Comparison of ENCODE assay signal across 21 mouse cellular contexts in the genomic region with DNA sequence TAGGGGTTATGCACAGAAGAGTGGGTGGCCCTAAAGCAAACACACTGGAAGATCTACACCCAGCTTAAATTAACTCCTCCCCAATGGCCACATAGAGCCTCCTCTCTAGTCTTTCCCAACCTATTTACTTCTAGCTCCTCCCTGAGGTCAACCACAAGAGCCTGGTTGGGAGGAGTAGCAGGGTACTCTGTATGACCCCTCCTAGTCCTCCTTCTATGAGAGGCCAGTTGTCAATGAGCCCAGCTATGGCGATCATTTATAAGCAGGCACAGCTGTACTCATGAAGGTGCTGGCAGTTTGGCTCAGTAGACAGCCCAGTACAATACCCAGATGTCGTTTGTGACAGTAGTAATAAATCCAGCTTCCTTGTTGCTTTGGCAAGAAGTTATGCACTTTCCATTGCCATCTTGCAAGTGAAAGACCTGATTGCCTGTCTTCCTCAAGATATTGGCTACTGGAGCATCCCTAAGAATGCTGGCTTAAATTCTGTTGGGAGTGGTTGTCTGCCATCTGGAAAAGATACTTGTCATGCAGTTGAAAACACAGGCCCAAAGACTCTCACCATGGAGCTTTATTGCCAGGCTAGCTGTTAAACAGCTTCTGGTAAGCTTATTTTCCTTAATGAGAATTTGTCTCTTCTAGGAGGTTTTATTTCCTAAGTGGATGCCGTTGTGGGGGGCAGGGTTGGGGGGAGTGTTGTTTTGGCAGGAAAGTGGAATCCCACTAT. TPM values are rescaled to one million over a fixed set of nuclear protein-coding genes. Genes with fewer than 3 reads are reported as not detected.
DNase-seq lines count a peak whose midpoint lies in the region; ATAC-seq lines count a peak whose summit lies in the region.
"Had no signal": no experiment of that assay in that cellular context is flagged by ENCODE, and none has a peak within 500 bp of the region (broad histone marks: within the 10 kb centered on the region; RNA-seq: fewer than 3 reads in every experiment).

No protein-coding gene starts in this region.

- ATAC-seq in forebrain, embryonic 14.5 days = no peak
- ATAC-seq in forebrain, embryonic 12.5 days (ENCODE audit: low FRiP score) = no peak
- peak; percentile 53 for ATAC-seq in intestine, embryonic 16.5 days
- no peak for ATAC-seq in intestine, embryonic 15.5 days
- ATAC-seq in granulocyte monocyte progenitor cell, adult 5-6 weeks (replicated peaks; ENCODE audit: poor library complexity, severe bottlenecking) = peak; percentile 66
- ATAC-seq: hindbrain, postnatal 0 days had no signal

- no peak overlapping the region for H3K9ac ChIP-seq in forebrain, embryonic 14.5 days (ENCODE audit: low read length)
- no peak overlapping the region for H3K9ac ChIP-seq in forebrain, embryonic 12.5 days
- H3K9ac ChIP-seq in intestine, embryonic 16.5 days (ENCODE audit: low read depth, low read length) = no peak overlapping the region
- no peak overlapping the region for H3K9ac ChIP-seq in intestine, embryonic 15.5 days
- H3K9ac ChIP-seq: embryonic facial prominence, embryonic 12.5 days; limb, embryonic 13.5 days; lung, embryonic 14.5 days; neural tube, embryonic 13.5 days had no signal

- no peak overlapping the region for H3K4me2 ChIP-seq in forebrain, embryonic 14.5 days (ENCODE audit: low read length)
- H3K4me2 ChIP-seq in forebrain, embryonic 12.5 days = no peak overlapping the region
- no peak overlapping the region for H3K4me2 ChIP-seq in intestine, embryonic 16.5 days (ENCODE audit: low read depth, low read length)
- no peak overlapping the region for H3K4me2 ChIP-seq in intestine, embryonic 15.5 days (replicated peaks)
- H3K4me2 ChIP-seq: embryonic facial prominence, embryonic 12.5 days; limb, embryonic 13.5 days; lung, embryonic 14.5 days; neural tube, embryonic 13.5 days had no signal

- no peak overlapping the region for H3K4me3 ChIP-seq in forebrain, embryonic 14.5 days (ENCODE audit: low read depth, low read length)
- H3K4me3 ChIP-seq in forebrain, embryonic 12.5 days (replicated peaks) = no peak overlapping the region
- H3K4me3 ChIP-seq in intestine, embryonic 16.5 days (ENCODE audit: low read length) = no peak overlapping the region
- H3K4me3 ChIP-seq in intestine, embryonic 15.5 days (replicated peaks) = no peak overlapping the region
- H3K4me3 ChIP-seq: embryonic facial prominence, embryonic 12.5 days; heart, embryonic 10.5 days; limb, embryonic 13.5 days; neural tube, embryonic 13.5 days had no signal

- WGBS in forebrain, embryonic 14.5 days = 88% methylated on average over 3 of the region's 3 CpGs
- WGBS in forebrain, embryonic 12.5 days = 94% methylated on average over 3 of the region's 3 CpGs
- 70% methylated on average over 3 of the region's 3 CpGs for WGBS in intestine, embryonic 16.5 days
- WGBS in intestine, embryonic 15.5 days = 80% methylated on average over 3 of the region's 3 CpGs

- no peaks in the 10 kb centered on the region for H3K9me3 ChIP-seq in forebrain, embryonic 14.5 days (replicated peaks; ENCODE audit: control insufficient read depth, low read length)
- no peaks in the 10 kb centered on the region for H3K9me3 ChIP-seq in forebrain, embryonic 12.5 days
- H3K9me3 ChIP-seq in intestine, embryonic 16.5 days (ENCODE audit: control insufficient read depth, low read length) = no peaks in the 10 kb centered on the region
- no peaks in the 10 kb centered on the region for H3K9me3 ChIP-seq in intestine, embryonic 15.5 days
- H3K9me3 ChIP-seq: embryonic facial prominence, embryonic 12.5 days; heart, embryonic 10.5 days; limb, embryonic 13.5 days; neural tube, embryonic 13.5 days had no signal

- H3K27me3 ChIP-seq in forebrain, embryonic 14.5 days (replicated peaks; ENCODE audit: control insufficient read depth, insufficient read depth, low read length) = no peaks in the 10 kb centered on the region
- H3K27me3 ChIP-seq in forebrain, embryonic 12.5 days = no peaks in the 10 kb centered on the region
- H3K27me3 ChIP-seq in intestine, embryonic 16.5 days (replicated peaks; ENCODE audit: control insufficient read depth, insufficient read depth, low read length) = no peaks in the 10 kb centered on the region
- no peaks in the 10 kb centered on the region for H3K27me3 ChIP-seq in intestine, embryonic 15.5 days (replicated peaks)
- H3K27me3 ChIP-seq: embryonic facial prominence, embryonic 12.5 days; limb, embryonic 13.5 days; neural tube, embryonic 13.5 days had no signal

- H3K36me3 ChIP-seq in forebrain, embryonic 14.5 days (ENCODE audit: control insufficient read depth, insufficient read depth, low read length) = peaks cover 6% of the 10 kb centered on the region; the same call in 1 of the 2 replicates
- H3K36me3 ChIP-seq in forebrain, embryonic 12.5 days (replicated peaks) = peaks cover 3% of the 10 kb centered on the region; the same call in 1 of the 2 replicates
- H3K36me3 ChIP-seq in intestine, embryonic 16.5 days (ENCODE audit: control insufficient read depth, insufficient read depth, low read length) = 0 out of 2 replicates have a peak, but pooled peaks cover 5% of the 10 kb centered on the region
- H3K36me3 ChIP-seq in intestine, embryonic 15.5 days = 0 out of 2 replicates have a peak, but pooled peaks cover 2% of the 10 kb centered on the region

- DNase-seq in forebrain, embryonic 14.5 days (ENCODE audit: low spot score) = peak; percentile 10
- DNase-seq in 416B (ENCODE audit: low read depth) = peak; percentile 41
- DNase-seq in right cerebral cortex, adult 2 months (ENCODE audit: low spot score in 2 of 2) = no peak
- DNase-seq in adrenal gland, postnatal 36 days = no peak
- DNase-seq: adrenal gland, postnatal 14 days; cerebellum, adult 2 months; kidney, adult 9 months; kidney, postnatal 36 days; lung, embryonic 14.5 days; right cerebral cortex, postnatal 14 days had no signal

- no peak overlapping the region for H3K27ac ChIP-seq in forebrain, embryonic 14.5 days (ENCODE audit: low read depth, low read length)
- no peak overlapping the region for H3K27ac ChIP-seq in forebrain, embryonic 12.5 days
- H3K27ac ChIP-seq in intestine, embryonic 16.5 days (ENCODE audit: low read length) = no peak overlapping the region
- H3K27ac ChIP-seq in intestine, embryonic 15.5 days = no peak overlapping the region
- H3K27ac ChIP-seq: embryonic facial prominence, embryonic 12.5 days; heart, embryonic 10.5 days; hindbrain, postnatal 0 days; limb, embryonic 13.5 days; neural tube, embryonic 13.5 days had no signal

- no peaks in the 10 kb centered on the region for H3K4me1 ChIP-seq in forebrain, embryonic 14.5 days (ENCODE audit: control insufficient read depth, insufficient read depth, low read length)
- no peaks in the 10 kb centered on the region for H3K4me1 ChIP-seq in forebrain, embryonic 12.5 days
- no peaks in the 10 kb centered on the region for H3K4me1 ChIP-seq in intestine, embryonic 16.5 days (ENCODE audit: control insufficient read depth, insufficient read depth, low read length)
- H3K4me1 ChIP-seq in intestine, embryonic 15.5 days (replicated peaks) = no peaks in the 10 kb centered on the region
- H3K4me1 ChIP-seq: heart, embryonic 10.5 days; neural tube, embryonic 13.5 days had no signal

RNA-seq across cellular contexts. Expression of a gene that starts 10.2 kb away (rescaled TPM):
- 0.48 and 0.72 TPM in 2 replicates for polyA plus RNA-seq in forebrain, embryonic 14.5 days (2014; fragmentation: Nextera tagmentation; extraction: Ambion mirVana)
- 0.43 TPM in 1 of 2 replicates, not detected in the other for polyA plus RNA-seq in forebrain, embryonic 12.5 days (2016; fragmentation: Nextera tagmentation; extraction: Ambion mirVana)
- polyA plus RNA-seq in intestine, embryonic 16.5 days (2015; fragmentation: Nextera tagmentation; extraction: Ambion mirVana) = not detected in 2 replicates
- not detected in 2 replicates for polyA plus RNA-seq in intestine, embryonic 15.5 days (2015; fragmentation: Nextera tagmentation; extraction: Ambion mirVana)
- not detected in 2 replicates for total RNA-seq in granulocyte monocyte progenitor cell, adult 5-6 weeks (2014; fragmentation: Nextera tagmentation)
- not detected in 2 replicates for total RNA-seq in granulocyte monocyte progenitor cell, adult 5-6 weeks (2017)
- under 1 TPM in 1 of 2 experiments, not detected in 1; 0.30 TPM for total RNA-seq in adrenal gland, postnatal 36 days (2021)
- total RNA-seq: heart, postnatal 10 days; monocyte, adult 5-6 weeks had no signal
- polyA plus RNA-seq: lung, embryonic 14.5 days had no signal

RNA-seq across cellular contexts. Expression of a gene that starts 27.4 kb away (rescaled TPM):
- polyA plus RNA-seq in forebrain, embryonic 14.5 days (2014; fragmentation: Nextera tagmentation; extraction: Ambion mirVana) = 171 and 174 TPM in 2 replicates
- polyA plus RNA-seq in forebrain, embryonic 12.5 days (2016; fragmentation: Nextera tagmentation; extraction: Ambion mirVana) = 155 and 157 TPM in 2 replicates
- polyA plus RNA-seq in intestine, embryonic 16.5 days (2015; fragmentation: Nextera tagmentation; extraction: Ambion mirVana) = 121 and 134 TPM in 2 replicates
- 141 and 153 TPM in 2 replicates for polyA plus RNA-seq in intestine, embryonic 15.5 days (2015; fragmentation: Nextera tagmentation; extraction: Ambion mirVana)
- 50.9 and 57.8 TPM in 2 replicates for total RNA-seq in granulocyte monocyte progenitor cell, adult 5-6 weeks (2014; fragmentation: Nextera tagmentation)
- 98.2 and 108 TPM in 2 replicates for total RNA-seq in granulocyte monocyte progenitor cell, adult 5-6 weeks (2017)
- 10 to 100 TPM; 79.1 to 87.2 TPM for total RNA-seq in adrenal gland, postnatal 36 days (2021)

Comparison
In these comparisons a context has a peak if more than half of its experiments do, and no peak if none do; other contexts are left out.
1. ATAC-seq: peak in intestine, embryonic 16.5 days (single experiment) and granulocyte monocyte progenitor cell, adult 5-6 weeks (single experiment); none in forebrain, embryonic 14.5 days (single experiment), forebrain, embryonic 12.5 days (single experiment) and intestine, embryonic 15.5 days (single experiment).
2. DNase-seq: peak in forebrain, embryonic 14.5 days (single experiment) and 416B (single experiment); none in right cerebral cortex, adult 2 months (0 of 2) and adrenal gland, postnatal 36 days (0 of 2).